Mouse (Mus musculus): Measurements from ENCODE around the gene Glyatl3. TPM values are rescaled to one million over a fixed set of nuclear protein-coding genes. Genes with fewer than 3 reads are reported as not detected.

The Glyatl3 gene
- not detected for polyA plus RNA-seq (2017; shearing (Covaris generic))

GRCm38 (mm10) chr17:40914250-40914649, at the start of gene Glyatl3:
Glyatl3 (minus strand) TSS chr17:40914350.

GRCm38 (mm10) chr17:40934420-40935231, 20.5 kb upstream of the Glyatl3 start, which contains the start of the genes Mut and Cenpq:
Mut (plus strand) TSS chr17:40934685.
Cenpq (minus strand) TSS chr17:40935047.

GRCm38 (mm10) chr17:40879924-40880691, 34.0 kb downstream of the Glyatl3 start, which contains the start of gene 9130008F23Rik:
9130008F23Rik (minus strand) TSS chr17:40880559.

Other genes with a start within 250 kb of the Glyatl3 start
- gene Esp1, start 187.2 kb downstream of the Glyatl3 start, polyA plus RNA-seq (2017; shearing (Covaris generic)) = not detected
- not detected for gene Crisp2, start 107.3 kb downstream of the Glyatl3 start, polyA plus RNA-seq (2017; shearing (Covaris generic))
- gene Rhag, start 103.2 kb downstream of the Glyatl3 start, polyA plus RNA-seq (2017; shearing (Covaris generic)) = not detected
- not detected for gene 9130008F23Rik, start 33.8 kb downstream of the Glyatl3 start, polyA plus RNA-seq (2017; shearing (Covaris generic))
- 14.8 TPM for gene Mut, start 20.3 kb upstream of the Glyatl3 start, polyA plus RNA-seq (2017; shearing (Covaris generic))
- 32.6 TPM for gene Cenpq, start 20.7 kb upstream of the Glyatl3 start, polyA plus RNA-seq (2017; shearing (Covaris generic))